Mouse (Mus musculus): ENCODE data around the gene Tet2.

Gene Tet2

DNA sequence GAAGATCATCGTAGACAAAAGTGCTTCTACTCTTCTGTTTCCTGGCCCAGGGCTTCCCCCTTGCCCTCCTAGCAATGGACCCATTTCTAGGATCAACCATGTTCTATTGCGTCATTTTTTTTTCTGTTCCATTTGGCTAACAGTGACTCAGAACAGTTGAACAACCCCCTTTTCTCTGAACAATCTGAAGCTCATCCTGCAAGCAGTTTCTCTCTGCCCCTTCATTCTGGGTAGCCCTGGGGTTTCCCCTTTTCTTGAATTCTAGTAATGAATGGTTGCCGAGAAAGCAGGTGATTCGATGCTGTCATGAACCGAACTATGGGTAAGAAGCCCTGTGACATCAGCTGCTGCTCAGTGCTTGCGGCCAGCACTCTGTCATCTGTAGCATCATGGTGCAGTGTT, 108.0 kb downstream of the Tet2 start:
- DNase-seq (ENCODE audit: low spot score in 2 of 2), result no peak

DNA sequence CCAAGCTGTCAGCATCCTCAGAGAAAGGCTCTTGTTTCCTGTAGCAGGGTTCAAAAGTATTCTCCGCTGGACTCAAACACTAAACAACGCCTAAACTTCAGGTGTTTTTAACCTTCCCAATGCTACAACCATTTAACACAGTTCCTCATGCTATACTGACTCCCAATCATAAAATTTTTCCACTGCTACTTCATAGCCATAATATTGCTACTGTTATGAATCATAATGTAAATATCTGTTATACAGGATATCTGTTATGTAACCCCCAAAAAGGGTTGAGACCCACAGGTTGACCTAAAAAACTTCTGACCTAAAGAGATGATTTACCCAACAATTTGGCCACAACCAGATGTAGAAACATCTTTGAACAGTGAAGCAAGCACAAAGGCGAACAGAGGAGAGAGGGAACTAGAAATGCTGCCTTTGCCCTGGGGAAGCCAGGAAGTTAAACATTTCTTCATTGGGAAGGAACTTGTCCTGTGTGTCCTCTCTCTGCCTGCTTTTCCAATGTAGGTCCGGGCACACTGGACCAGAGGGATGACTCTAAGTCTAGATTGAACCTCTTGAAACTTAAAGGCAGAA, 108.6 kb downstream of the Tet2 start:
- no peak for DNase-seq (ENCODE audit: low spot score in 2 of 2)

DNA sequence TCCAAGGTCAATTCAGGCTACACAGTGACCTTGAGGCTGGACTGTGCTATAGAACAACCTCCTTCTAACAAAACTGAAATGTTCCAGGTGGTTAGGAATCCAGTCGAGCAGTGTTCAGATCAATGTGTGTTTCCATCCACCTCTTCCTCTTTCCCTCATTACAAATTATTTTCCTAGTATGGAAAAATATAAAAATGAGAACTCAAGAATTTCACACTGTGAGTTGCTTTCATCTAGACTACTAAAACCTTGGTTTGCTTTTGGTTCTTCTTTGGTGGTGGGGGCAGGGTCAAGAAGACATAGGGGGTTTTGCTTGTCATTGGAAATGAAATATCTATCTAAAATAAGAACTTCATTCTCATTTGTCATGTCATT, 109.2 kb downstream of the Tet2 start:
- DNase-seq (ENCODE audit: low spot score in 2 of 2), result no peak

DNA sequence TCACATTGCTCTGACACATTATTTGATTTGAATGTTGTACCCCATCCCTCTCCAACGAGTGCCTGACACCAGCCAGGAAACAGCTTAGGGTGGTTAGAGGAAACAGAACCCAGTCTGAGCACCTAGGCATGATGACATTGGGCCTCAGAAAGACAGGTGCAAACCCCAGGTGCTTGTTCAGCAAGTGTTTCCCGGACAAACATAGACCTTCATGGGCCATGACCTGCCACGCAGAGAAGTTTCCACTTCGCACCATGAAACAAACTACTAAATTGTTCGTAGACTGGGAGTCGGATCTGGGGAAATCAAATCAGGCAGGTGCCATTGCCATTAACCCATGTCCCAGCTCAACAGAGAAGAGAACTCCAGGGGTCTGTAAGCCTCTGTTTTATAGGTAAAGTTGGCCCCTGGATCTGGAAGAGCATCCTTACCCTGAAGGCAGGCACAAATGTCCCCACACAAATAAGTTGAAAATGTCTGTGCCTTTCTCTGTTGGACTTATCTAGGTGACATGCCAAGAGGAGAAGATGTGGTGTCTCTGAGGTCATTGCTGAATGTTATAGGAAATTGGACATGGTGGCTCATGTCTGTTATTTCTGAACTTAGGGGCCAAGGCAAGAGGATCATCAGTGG, 109.7 kb downstream of the Tet2 start:
- DNase-seq (ENCODE audit: low spot score in 2 of 2), result no peak

DNA sequence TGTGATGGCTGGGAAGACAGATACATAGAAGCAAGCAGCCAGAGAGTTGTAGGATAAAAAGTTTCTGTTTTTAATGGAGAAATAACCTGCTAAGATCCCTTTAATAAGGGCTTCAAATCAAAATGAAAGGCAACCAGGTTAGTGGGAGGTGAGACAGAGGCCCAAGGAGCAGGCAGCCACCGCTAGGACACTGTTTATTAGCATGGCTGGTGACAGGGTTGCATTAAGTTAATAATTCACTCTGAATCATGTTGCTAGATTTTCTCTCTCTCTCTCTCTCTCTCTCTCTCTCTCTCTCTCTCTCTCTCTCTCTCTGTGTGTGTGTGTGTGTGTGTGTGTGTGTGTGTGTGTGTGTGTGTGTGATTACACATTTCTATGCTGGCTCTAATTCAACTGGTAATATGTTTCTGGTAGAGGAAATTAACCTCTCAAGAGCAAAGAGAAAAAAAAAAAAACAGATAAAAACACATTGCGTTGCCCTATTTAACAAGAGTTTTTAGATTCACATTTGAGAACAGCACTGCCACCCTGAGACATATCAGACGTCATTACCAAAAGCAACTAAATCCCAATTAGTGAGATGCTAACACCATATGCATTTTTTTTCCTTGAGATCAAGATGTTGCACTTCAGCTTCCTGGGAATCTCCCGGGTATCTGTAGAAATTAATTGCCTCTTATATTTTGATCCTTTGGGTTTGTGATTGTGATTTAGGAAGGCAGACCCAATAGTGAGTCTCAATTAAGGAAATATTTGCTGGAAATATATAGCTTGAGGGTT, 115.4 kb downstream of the Tet2 start:
- DNase-seq (ENCODE audit: low spot score in 2 of 2), result no peak

DNA sequence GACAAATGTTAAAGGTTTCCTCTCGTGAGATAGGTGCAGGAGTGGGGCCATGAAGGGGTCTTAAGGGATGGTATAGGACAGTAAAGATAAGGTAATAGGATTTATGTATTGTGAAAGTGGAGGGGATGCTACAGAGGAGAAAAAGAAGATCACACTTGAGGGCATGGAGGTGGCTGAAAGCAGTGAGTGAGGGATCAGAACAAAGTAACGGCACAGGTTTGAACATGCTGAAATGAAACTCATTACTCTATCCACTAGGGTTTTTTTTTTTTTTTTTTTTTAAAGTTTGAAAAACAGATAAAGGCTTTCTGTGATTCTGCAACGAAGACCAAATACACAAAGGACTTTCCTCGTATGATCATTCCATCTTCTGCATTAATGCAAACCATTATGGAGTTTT, 116.9 kb downstream of the Tet2 start:
- no peak for DNase-seq (ENCODE audit: low spot score in 2 of 2)

DNA sequence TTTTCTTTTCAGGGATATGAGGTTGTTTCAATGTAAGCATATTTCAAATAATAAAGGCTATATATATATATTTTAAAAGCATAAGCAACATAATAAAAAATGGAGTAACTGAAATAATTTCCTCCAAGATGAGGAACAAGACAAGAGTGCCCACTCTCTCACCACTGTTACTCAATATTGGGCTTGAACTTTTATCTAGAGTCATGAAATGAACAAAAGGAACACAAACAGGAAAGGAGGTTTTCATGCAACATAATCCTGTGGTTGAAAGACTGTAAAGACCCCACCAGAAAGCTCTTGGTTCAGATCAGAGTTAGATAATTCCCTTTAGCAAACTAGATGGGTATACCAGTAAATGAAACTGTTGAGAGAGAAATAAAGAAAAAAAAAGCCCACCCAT, 121.9 kb downstream of the Tet2 start:
- DNase-seq (ENCODE audit: low spot score in 2 of 2), result no peak

DNA sequence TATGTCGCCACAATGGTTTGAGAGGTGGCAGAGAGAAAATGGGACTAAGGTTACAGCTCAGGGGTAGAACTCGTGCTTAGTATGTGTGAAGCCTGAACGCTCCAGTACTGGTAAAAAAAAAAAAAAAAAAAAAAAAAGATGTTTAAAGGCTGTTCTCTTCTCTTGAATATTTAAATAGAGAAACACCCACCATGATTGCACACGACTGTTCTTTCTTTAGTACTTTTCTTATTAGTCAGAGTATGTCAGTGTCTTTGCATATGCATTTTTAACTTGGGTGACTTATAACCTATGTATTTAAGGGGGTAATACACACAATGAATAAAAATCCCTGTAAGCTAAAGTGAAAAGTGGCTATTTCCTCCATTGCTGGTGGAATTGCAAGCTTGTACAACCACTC, 130.2 kb downstream of the Tet2 start:
- no peak for DNase-seq (ENCODE audit: low spot score in 2 of 2)
